Mouse (Mus musculus) brain, embryonic 18.5 days (tissue): ENCODE data around the gene Rplp2.

Experiments used
- DNase-seq: peaks from one replicate; pipeline ENCODE4 v3.0.0-alpha.2; 2012; ENCODE audit warnings: low read depth, low spot score

Gene Rplp2

GRCm38 (mm10) chr7:141483114-141483653 is 36.0 kb downstream of the Rplp2 start:
- no peak for DNase-seq

- DNase-seq, result no peak
Observed at GRCm38 (mm10) chr7:141484186-141485120, 37.3 kb downstream of the Rplp2 start.

GRCm38 (mm10) chr7:141485186-141485585 is 38.0 kb downstream of the Rplp2 start:
- no peak for DNase-seq

GRCm38 (mm10) chr7:141485606-141486005 is 38.4 kb downstream of the Rplp2 start:
- DNase-seq, result no peak

GRCm38 (mm10) chr7:141486239-141486638 is 39.1 kb downstream of the Rplp2 start:
- no peak for DNase-seq

- DNase-seq, result no peak
Observed at GRCm38 (mm10) chr7:141487141-141487540, 40.0 kb downstream of the Rplp2 start.

- no peak for DNase-seq
Observed at GRCm38 (mm10) chr7:141491151-141491550, 44.0 kb downstream of the Rplp2 start.

GRCm38 (mm10) chr7:141492738-141493137 is 45.6 kb downstream of the Rplp2 start:
- no peak for DNase-seq

GRCm38 (mm10) chr7:141493729-141494128 is 46.6 kb downstream of the Rplp2 start:
- DNase-seq, result no peak

- DNase-seq, result no peak
Observed at GRCm38 (mm10) chr7:141495379-141495778, 48.2 kb downstream of the Rplp2 start.

- DNase-seq, result no peak
Observed at GRCm38 (mm10) chr7:141495940-141496339, 48.8 kb downstream of the Rplp2 start.

GRCm38 (mm10) chr7:141497600-141497999 is 50.4 kb downstream of the Rplp2 start:
- no peak for DNase-seq
